Mouse (Mus musculus): ENCODE data around the gene Gc. TPM values are rescaled to one million over a fixed set of nuclear protein-coding genes. Genes with fewer than 3 reads are reported as not detected.

The Gc gene
- polyA plus RNA-seq, 1 experiment from 2014 or later, result not detected

Other genes starting within 250 kb of the Gc start
- gene Npffr2, start 69.5 kb upstream of the Gc start, polyA plus RNA-seq (2015; fragmentation: Nextera tagmentation; extraction: Ambion mirVana), result 0.09 and 0.12 TPM in 2 replicates